Comparison of ENCODE assay signal across 8 mouse cellular contexts in genomic region chr5:23434598-23435481, GRCm38 (mm10). TPM values are rescaled to one million over a fixed set of nuclear protein-coding genes. Genes with fewer than 3 reads are reported as not detected.
DNase-seq lines count a peak whose midpoint lies in the region; ATAC-seq lines count a peak whose summit lies in the region.

No protein-coding gene starts in this region.

- DNase-seq in 3134 (ENCODE audit: extremely low read depth, insufficient read length, low spot score) = peak; percentile 59
- DNase-seq in adrenal gland, postnatal 14 days = peak; percentile 74
- DNase-seq in embryonic facial prominence, embryonic 14.5 days (ENCODE audit: low spot score) = peak; percentile 84
- peak; percentile 76 to 81 for DNase-seq in heart, adult 9 months (ENCODE audit: low spot score in 2 of 2)
- peak; percentile 73 for DNase-seq in liver, embryonic 11.5 days (ENCODE audit: low spot score)
- DNase-seq in spleen, postnatal 36 days (ENCODE audit: low spot score in 2 of 2) = peak; percentile 60 to 64

- H3K9ac ChIP-seq in embryonic facial prominence, embryonic 14.5 days (ENCODE audit: low read depth, low read length) = peak overlapping the region; percentile 100
- H3K9ac ChIP-seq in kidney, embryonic 14.5 days (ENCODE audit: low read depth, low read length) = peak overlapping the region; percentile 98
- peak overlapping the region; percentile 100 for H3K9ac ChIP-seq in liver, embryonic 11.5 days (ENCODE audit: low read depth, low read length)

- no peak for ATAC-seq in embryonic facial prominence, embryonic 14.5 days (ENCODE audit: low read depth)
- ATAC-seq in kidney, embryonic 14.5 days (ENCODE audit: low FRiP score, low TSS enrichment) = no peak; the same call in 1 of the 2 replicates
- no peak for ATAC-seq in liver, embryonic 11.5 days (replicated peaks; ENCODE audit: low FRiP score)
- ATAC-seq in monocyte, adult 5-6 weeks (replicated peaks; ENCODE audit: insufficient number of reproducible peaks, low FRiP score, low TSS enrichment, poor library complexity, severe bottlenecking) = 0 out of 2 replicates have a peak, but pooled peaks have one; percentile 0

- no peaks in the 10 kb centered on the region for H3K9me3 ChIP-seq in embryonic facial prominence, embryonic 14.5 days (ENCODE audit: control insufficient read depth, low read length)
- H3K9me3 ChIP-seq in kidney, embryonic 14.5 days (ENCODE audit: control insufficient read depth, low read length) = no peaks in the 10 kb centered on the region
- H3K9me3 ChIP-seq in liver, embryonic 11.5 days (ENCODE audit: control insufficient read depth, low read length) = no peaks in the 10 kb centered on the region

- H3K27me3 ChIP-seq in embryonic facial prominence, embryonic 14.5 days (replicated peaks; ENCODE audit: control insufficient read depth, insufficient read depth, low read length) = no peaks in the 10 kb centered on the region
- H3K27me3 ChIP-seq in kidney, embryonic 14.5 days (ENCODE audit: control insufficient read depth, insufficient read depth, low read length) = no peaks in the 10 kb centered on the region
- H3K27me3 ChIP-seq in liver, embryonic 11.5 days (replicated peaks; ENCODE audit: control insufficient read depth, insufficient read depth, low read length) = no peaks in the 10 kb centered on the region

- H3K27ac ChIP-seq in embryonic facial prominence, embryonic 14.5 days (replicated peaks; ENCODE audit: low read depth, low read length) = peak overlapping the region; percentile 100
- H3K27ac ChIP-seq in kidney, embryonic 14.5 days (ENCODE audit: low read depth, low read length) = peak overlapping the region; percentile 100
- peak overlapping the region; percentile 98 for H3K27ac ChIP-seq in liver, embryonic 11.5 days (ENCODE audit: low read depth, low read length)

- peaks cover 24% of the 10 kb centered on the region for H3K4me1 ChIP-seq in embryonic facial prominence, embryonic 14.5 days (ENCODE audit: control insufficient read depth, insufficient read depth, low read length)
- H3K4me1 ChIP-seq in kidney, embryonic 14.5 days (ENCODE audit: control insufficient read depth, insufficient read depth, low read length) = peaks cover 19% of the 10 kb centered on the region; the same call in 1 of the 2 replicates
- H3K4me1 ChIP-seq in liver, embryonic 11.5 days (replicated peaks; ENCODE audit: control insufficient read depth, insufficient read depth, low read length) = peaks cover 6% of the 10 kb centered on the region

- H3K4me2 ChIP-seq in embryonic facial prominence, embryonic 14.5 days (ENCODE audit: low read depth, low read length) = peak overlapping the region; percentile 81
- peak overlapping the region; percentile 68 for H3K4me2 ChIP-seq in kidney, embryonic 14.5 days (replicated peaks; ENCODE audit: low read depth, low read length)
- H3K4me2 ChIP-seq in liver, embryonic 11.5 days = peak overlapping the region; percentile 97

- H3K4me3 ChIP-seq in embryonic facial prominence, embryonic 14.5 days (ENCODE audit: low read depth, low read length) = peak overlapping the region; percentile 98
- H3K4me3 ChIP-seq in kidney, embryonic 14.5 days (ENCODE audit: low read length) = peak overlapping the region; percentile 97
- H3K4me3 ChIP-seq in liver, embryonic 11.5 days (ENCODE audit: low read depth, low read length) = peak overlapping the region; percentile 99

- H3K36me3 ChIP-seq in embryonic facial prominence, embryonic 14.5 days (ENCODE audit: control insufficient read depth, insufficient read depth, low read length) = no peaks in the 10 kb centered on the region
- H3K36me3 ChIP-seq in kidney, embryonic 14.5 days (ENCODE audit: control insufficient read depth, insufficient read depth, low read length) = no peaks in the 10 kb centered on the region
- H3K36me3 ChIP-seq in liver, embryonic 11.5 days (ENCODE audit: control insufficient read depth, insufficient read depth, low read length) = no peaks in the 10 kb centered on the region; the same call in 1 of the 2 replicates

- 0% methylated on average over 30 of the region's 46 CpGs for WGBS in embryonic facial prominence, embryonic 14.5 days
- under 1% methylated on average over 46 of the region's 46 CpGs for WGBS in kidney, embryonic 14.5 days
- under 1% methylated on average over 46 of the region's 46 CpGs for WGBS in liver, embryonic 11.5 days

RNA-seq across cellular contexts. Expression of gene Kmt2e, which starts 0.6 kb away (rescaled TPM):
- 64.2 and 77.2 TPM in 2 replicates for total RNA-seq in adrenal gland, postnatal 14 days (2021)
- 66.0 and 85.2 TPM in 2 replicates for polyA plus RNA-seq in embryonic facial prominence, embryonic 14.5 days (2014; fragmentation: Nextera tagmentation; extraction: Ambion mirVana)
- polyA plus RNA-seq in kidney, embryonic 14.5 days (2014; fragmentation: Nextera tagmentation; extraction: Ambion mirVana) = 76.5 and 81.6 TPM in 2 replicates
- 57.7 and 59.5 TPM in 2 replicates for polyA plus RNA-seq in liver, embryonic 11.5 days (2014; fragmentation: Nextera tagmentation; extraction: Ambion mirVana)
- total RNA-seq in monocyte, adult 5-6 weeks (2017) = 134 to 222 TPM (median 199 TPM) in 3 replicates
